Mouse (Mus musculus) naive thymus-derived CD4-positive, alpha-beta T cell, adult 2 months (primary cell): ENCODE measurements around the gene Col4a2.
"Not testable (repeated sequence)": the region's sequence is repeated elsewhere in the genome, so short reads cannot be mapped to it uniquely, and the experiment has no call there.

Experiments used
- DNase-seq: peaks from one replicate; pipeline ENCODE4 v3.0.0-alpha.2; 2011; ENCODE audit warnings: low read depth

Gene Col4a2

DNA sequence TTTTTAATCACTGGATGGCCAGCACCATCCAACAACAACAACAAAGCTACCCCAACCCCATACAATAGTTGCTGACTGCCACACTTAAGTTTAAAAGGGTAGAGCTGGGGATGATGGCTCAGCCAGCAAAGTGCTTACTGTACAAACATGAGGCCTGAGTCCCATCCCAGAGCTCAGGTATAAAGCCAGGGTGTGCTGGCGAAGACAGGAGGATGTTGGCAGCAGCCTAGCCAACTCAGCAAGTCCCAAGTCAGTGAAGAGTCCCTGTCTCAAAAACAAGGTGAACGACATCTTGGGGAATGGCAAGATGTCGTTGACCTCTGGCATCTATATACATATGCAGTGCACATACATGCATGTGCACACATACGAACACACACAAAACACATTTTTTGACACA is 150.0 kb downstream of the Col4a2 start:
- DNase-seq = no peak

DNA sequence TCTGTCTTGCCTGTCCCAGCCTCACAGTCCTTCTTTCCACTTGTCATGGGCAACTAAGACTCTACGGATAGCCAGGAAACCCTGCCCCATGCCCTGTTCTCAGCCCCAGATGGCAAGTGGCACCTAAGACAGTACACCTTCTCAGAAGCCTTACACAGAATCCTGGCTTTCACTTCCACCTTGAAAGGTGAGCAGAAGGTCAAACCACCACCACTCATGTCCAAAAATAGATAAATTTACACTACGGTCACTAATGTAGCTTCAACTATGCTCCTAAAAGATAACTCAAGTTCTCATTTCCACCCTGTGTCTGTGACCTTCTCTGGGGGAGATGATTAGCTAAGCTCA is 150.9 kb downstream of the Col4a2 start:
- DNase-seq = no peak

DNA sequence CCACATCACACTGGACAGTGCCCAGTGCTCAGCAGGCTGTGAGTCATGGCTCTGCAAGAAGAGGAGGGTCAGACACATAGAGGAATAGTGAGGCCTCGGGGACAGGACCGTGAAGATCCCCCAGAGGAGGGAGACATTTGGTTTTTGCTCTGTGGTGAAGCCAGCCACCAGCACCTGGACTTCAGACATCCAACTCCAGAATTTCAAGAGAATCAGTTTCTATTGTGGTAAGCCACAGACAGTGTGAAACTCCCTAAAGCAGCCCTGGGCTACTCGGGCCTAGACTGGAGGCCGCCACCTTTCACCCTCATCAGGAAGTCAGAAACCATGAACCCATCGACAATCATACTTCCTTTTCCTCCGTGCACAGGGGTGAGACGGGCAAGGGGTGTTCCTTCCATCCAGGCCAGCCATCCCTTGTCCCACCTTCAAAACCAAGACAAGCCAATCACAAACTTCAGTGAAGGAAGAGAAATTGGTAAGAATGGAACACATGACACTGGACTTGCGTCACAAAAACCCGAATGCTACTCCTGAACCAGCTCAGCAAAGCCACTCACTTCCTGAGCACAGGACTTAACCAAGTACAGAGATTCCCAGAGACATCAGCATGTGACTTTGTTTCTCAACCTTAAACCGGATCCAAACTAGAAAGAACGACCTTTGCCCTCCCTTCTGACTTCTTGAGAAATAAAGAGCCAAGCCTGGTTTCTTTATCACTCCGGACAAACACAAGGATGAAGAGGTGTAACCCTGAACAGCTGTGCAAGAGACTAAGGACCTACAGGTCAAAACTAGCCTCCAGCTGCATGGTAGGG is 151.5 kb downstream of the Col4a2 start:
- peak; percentile 45 for DNase-seq

DNA sequence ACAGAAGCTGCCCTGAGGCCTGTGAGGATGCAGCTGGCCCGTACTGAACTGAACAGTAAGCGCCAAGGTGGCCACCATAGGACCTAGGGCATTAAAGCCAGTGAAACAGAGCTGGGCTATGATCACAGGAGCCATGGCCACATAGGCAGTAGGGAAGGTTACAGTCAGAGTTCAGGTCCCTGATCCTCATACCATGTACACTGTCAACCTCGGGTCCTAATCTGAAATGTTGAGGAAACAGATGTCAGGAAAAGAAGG is 152.0 kb downstream of the Col4a2 start:
- no peak for DNase-seq

DNA sequence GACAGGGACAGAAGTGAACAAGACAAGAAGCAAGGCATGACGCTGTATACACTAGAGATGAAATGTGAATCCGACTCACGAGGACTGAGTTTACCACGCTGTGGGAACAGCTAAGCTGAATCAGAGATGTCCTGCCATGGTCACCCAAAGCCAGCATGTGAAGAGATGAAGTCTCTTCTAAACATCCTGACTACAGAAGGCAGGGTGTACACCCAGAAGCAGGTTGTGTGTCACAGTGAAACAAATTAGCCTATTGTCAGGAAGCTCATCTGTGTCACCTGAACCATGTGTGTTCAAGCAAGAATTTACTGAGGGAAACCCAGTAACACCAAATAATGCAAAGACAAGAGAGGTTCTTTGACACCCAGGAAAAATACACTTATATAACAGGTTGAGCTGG is 153.0 kb downstream of the Col4a2 start:
- no peak for DNase-seq

DNA sequence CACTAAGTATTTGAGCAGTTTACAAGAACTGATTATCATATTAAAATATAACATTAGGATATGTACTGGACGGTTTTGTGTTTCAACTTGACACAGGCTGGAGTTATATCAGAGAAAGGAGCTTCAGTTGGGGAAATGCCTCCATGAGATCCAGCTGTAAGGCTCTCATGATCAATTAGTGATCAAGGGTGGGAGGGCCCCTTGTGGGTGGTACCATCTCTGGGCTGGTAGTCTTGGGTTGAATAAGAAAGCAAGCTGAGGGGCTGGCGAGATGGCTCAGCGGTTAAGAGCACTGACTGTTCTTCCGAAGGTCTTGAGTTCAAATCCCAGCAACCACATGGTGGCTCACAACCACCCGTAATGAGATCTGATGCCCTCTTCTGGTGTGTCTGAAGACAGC is 153.9 kb downstream of the Col4a2 start:
- not testable (repeated sequence) for DNase-seq

DNA sequence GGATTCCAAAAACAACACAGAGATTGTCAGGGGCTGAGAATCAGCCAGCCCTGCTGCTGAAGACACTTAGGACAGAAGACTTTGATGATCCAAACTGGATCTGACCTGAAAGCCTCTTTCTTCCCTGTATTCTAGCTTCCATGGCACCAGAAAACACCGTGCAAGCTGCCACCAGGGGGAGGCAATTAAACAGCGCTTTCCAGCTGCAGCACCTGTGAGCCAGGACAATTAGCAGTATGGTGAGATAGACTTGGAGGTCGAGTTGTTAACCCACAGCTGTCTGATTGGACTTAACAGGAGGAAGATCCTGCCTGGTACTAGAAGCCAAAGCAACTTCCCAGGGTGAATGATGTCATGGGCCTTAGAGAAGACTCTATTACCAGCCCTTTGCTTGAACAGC is 156.5 kb downstream of the Col4a2 start:
- peak; percentile 38 for DNase-seq

DNA sequence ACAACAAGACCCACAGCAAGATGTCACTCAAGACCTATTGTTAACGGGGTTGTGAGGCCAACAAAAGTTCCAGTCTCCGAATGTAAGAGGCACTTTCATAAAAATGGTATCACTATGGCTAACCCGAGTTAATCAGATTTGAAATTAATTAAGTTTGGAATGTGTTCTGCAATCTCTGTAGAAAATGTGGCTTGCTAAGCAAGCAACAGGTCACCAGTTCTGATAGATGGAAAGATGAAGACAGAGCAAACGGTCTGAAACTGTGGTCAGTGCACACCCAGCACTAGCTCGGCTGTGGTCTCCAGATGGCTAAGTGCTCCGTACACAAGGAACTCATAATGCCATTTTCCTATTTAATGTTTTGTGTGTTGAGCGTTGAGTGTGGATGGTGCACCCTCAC is 158.1 kb downstream of the Col4a2 start:
- DNase-seq = no peak

DNA sequence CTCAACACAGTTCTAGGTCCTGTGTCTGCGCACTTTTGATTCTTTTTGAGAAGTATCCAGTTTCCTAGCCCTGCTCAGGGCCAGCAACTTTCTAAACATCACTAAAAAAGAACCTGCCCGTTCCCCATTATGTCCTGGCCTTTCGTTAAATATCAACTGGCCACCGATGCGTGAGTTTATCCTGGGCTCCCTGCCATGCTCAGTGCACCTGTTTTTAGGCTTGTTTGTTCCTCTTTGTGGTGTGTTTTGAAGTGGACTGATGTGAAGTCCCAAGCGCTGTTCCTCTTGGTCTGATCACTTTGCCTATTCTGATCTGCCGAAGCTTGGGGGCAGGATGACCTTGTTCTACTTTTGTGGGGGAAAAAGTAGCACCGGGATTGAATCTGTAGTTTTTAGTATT is 158.7 kb downstream of the Col4a2 start:
- no peak for DNase-seq

DNA sequence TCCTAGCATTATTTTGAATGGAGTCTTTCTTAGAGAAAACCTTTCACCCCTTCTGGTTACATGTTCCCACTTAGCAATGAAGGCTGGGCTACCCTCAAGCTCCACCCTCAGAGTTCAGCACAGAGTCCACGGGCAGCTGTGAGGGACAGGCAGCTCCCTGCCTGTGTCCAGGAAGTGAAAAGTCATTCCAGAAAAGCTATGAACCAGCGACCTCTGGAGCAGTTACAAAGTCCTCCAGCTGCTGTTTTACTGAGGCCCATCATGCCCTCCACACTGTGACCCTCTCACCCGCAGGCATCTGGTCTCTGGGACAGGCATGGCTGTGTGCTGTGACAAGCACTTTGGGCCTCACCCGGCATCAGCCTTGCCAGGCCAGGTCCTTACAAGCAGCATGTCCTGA is 160.5 kb downstream of the Col4a2 start:
- no peak for DNase-seq

DNA sequence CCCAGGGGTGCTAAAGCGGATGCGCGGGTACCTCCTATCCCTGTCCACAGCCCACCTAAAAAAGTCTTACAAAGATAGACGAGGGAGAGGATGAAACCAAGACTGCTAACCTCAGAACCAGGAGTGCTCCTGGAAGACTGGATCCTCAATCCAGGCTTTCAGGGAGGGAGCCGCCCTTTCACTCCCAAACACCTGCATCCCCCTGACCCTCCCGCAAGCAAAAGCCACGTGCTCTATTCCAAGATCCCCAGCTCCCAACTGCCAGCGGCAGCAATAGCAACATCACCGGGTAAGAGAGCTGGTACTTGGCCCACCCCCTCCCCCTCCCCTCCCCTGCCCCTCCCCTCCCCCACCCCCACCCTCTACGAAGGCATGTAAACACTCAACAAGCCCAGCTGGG is 162.8 kb downstream of the Col4a2 start:
- no peak for DNase-seq

DNA sequence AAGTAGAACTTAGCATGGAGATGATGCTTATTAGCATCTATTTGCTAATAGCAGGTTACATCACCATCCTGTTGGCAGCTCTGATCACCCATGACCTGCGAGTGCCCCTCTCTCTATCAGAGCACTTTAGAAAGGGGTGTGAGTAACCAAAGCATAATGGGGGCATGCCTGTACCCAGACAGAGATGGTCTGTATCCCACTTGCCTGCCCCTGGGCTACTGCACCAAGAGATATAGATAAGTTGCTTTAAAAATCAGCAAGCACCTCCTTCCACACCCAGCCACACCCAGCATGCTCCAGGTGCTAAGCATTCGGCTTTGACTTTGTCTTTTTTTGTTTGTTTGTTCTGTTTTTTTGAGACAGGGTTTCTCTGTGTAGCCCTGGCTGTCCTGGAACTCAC is 163.3 kb downstream of the Col4a2 start:
- no peak for DNase-seq

DNA sequence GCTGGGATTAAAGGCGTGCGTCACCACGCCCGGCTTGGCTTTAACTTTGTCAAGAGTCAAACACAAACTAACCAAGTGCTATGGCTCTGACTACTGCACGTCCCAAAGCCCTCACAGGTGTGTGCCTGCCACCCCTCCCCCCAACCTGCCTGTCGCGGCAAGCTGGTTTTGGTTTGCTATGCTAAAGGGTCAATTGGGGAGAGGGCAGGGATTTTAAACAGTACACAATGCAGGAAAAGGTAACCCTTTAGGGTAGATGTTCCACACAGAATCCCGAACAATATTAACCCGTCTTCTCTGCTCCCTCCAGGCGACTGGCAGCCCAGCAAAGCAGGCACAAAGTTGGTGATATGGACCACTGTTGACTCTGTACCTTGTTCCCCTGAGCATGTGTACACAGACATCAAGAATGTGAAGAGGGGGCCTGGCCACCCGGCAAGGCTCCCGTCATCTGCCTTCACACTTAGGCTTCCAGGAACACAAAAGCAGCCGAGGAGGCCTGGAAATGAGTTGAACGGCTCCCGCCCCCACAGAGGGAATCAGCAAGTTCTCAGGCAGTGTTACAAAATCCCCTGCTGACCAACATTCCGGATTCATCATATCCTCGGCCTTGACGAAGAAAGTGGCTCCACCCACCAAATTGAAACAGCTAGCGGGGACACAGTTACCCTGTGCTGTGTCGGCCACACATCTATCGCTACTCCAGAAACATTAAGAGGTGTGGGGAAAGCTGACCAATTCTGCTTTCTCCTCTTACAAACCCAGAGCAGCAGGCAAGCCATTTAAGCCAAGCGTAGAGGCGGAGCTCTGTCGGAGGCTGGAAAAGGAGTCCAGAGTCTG is 164.0 kb downstream of the Col4a2 start:
- DNase-seq = peak; percentile 25

DNA sequence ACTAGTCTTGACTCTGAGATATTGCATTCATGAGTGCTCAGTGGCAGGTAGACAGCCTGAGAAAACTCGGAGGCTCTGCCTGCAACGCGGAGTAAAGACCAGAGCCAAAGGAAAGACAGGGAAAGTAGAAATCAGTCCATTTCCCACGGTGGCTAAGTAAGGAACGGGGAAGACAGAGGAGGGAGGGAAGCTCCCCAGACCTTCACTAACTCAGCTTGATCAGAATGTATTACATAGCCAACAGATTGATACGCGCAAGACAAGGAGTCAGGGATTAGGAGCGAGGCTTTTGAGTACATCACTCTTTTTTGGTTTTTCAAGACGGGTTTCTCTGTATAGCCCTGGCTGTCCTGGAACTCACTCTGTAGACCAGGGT is 164.6 kb downstream of the Col4a2 start:
- DNase-seq = no peak

DNA sequence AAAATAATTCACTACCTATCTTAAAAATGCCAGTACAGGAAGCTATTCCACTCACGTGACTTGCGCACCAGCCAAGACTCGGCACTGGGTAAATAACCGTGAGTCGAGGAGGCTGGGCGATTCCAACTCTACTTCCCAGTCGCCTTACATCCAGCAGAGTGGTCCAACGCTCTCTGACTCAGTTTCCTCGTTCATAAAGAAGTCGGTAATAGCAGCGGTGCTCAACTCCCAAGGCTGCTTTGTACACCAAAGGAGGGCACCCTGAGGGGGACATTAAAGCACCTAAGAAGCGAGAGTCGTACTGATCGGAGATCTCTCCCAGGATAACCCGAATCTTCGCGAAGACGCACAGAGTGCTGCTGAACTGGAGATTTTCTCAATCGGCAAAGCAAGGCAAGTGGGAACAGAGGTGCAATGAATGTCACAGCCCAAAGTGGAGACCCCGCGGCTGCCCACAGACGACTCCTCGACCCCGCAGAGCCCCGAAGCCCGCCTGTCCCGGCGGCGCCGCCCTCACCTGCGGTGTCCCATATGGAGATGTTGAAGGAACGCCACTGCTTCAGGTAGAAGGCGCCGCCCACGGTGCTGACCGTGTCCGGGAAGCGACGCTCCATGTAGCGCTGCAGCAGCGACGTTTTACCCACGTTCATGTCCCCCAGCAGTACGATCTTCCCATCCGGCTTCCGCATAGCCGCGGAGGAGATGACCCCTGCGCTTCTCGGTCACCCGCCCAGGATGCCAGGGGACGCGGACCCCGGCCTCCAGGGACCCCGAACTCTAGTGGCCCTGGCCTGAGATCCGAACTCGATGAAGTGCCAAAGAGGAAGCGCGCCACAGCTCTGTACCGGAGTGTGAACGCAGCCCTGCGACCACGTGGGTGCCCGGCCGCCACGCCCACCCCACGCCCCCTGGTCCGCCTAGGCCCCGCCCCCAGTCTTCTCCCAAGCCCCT is 165.5 kb downstream of the Col4a2 start, which contains the start of gene Rab20:
TSS of gene Rab20 (minus strand) at position 900 of the 951 bp plus-strand sequence.
- peak; percentile 67 for DNase-seq

DNA sequence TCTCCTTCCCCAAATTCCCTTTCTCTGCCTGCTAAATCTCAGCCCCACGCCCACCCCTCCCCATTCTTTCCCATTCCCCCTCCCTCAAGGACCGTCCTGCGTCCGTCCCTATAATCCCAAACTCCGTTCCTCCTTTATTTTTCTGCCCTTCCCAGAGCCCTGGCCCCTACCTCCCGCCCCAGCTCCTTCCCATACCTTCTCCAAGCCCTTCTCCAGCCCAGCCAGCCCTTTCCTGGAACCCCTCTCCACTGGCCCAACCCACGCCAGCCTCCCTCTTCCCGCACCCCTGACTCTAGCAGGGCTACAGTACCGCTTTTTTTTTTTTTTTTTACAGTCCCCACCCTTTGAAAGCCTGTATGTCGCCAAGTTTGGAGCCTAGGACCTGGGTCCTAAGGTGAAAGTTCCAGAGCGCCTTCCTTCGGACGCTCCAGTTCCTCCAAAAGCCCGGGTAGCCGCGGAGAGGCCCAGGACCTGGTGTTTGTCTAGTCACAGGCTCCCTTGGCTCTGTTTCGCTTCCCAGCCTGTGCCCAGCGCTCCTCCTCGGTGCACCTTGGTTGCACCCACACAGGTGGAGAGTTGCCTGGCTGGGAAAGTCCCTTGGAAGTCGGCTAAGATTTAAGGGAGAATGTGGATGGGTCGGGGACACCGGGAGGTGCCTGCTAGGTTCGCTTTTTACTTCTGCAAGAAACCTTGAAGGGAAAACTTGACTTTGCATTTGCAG is 166.4 kb downstream of the Col4a2 start:
- DNase-seq = no peak

DNA sequence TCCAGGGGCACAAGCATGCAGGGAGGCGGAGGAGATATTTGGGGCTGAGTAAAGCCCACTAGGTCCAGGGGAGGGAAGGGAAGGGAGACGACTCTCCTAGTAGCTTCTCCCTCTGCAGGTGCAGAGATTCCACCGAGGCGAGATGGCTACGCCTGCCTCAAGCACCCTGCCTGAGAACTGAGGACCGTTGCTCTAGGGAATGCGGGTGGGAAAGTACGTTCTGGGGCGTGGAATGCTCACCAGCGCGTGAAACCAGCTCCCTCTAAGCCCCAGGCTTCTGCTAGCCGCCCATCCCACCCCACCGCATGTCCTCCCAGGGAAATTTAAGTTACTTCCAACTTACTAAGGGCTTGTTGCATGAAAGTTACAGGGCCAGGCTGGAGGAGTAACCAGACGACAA is 167.0 kb downstream of the Col4a2 start:
- no peak for DNase-seq

DNA sequence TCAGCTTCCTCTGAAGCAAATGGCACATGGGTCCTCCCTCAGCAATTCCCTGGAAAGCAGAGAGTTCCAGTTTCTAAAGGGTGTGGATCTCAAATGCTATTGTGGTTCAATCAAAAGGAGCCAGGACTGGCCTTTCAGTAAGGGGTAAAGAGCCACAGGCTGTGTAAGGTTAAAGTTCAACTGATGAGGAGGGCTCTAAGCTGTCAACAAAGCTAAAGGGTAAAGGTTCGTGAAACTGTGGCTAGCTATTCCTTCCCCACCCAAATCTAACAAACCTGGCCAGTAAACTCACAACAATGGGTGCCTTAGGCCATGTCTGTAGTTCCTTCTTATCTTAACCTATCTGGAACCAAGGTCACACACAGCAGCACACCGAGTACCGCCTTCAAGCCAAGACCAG is 169.3 kb downstream of the Col4a2 start:
- DNase-seq = no peak

DNA sequence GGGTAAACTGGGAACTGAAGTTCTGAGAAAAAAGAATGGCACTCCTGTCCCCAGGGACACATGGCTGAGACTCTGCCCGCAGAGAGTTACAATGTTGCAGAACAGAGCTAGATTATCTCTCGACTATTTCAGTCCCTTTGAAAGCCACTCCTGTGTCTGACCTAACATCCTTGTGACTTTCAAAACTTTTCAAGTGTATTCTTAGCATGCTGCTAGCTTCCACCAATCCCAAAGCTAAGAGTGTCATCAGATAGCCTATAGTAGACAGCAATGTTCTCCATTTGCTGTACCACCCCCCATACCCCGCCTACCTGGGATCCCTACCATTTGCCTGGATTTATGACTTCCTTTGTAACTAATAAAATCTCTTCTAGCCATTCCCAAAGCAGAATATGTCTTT is 169.9 kb downstream of the Col4a2 start:
- DNase-seq = no peak

DNA sequence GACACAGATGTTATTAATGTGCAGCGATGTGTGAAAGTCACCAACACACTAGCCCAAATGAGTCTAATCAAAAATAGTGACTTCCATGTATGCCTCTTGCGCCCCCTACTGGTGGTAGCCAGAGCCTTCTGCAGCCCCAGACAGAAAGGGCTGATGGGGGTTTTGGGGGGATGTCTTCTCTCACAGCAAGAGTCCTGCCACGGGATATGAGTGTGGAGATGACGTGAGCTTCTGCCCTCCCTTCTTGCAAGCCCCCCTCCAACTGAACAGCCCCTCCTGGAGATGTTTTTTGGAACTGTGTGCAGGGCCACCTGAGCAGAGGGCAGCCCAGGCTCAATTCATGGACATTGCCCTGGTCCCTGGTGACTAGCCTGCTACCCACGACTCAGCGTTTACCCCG is 173.5 kb downstream of the Col4a2 start:
- peak; percentile 86 for DNase-seq

DNA sequence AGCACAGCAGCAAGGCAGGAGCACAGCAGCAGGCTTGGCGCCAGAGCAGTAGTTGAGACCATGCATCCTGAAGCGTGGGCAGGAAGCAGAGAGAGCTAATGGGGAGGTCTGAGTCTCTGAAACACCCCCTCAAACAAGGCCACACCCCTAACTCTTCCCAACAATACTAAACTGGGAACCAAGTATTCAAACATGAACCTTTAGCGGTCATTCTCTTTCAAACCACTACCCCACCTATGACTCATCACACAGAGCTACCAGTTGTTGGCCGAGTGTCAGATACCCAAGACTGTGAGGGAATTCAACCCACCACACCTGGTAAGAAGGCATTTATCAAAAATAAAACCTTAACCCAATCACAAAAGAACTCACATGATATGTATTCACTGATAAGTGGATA is 174.6 kb downstream of the Col4a2 start:
- DNase-seq = no peak

DNA sequence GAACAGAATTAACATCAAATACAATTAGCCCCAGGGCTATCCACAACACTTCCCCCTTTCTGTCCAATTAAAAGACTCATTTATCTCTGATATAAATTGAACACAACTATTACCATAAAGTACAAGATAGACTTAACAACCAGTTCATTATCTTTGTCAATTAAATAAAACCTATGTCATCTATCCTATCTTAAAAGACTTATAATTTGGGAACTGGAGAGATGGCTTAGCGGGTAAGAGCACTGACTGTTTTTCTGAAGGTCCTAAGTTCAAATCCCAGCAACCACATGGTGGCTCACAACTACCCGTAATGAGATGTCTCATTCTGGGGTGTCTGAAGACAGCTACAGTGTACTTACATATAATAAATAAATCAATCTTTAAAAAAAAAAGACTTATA is 179.7 kb downstream of the Col4a2 start:
- DNase-seq = not testable (repeated sequence)
